Mouse (Mus musculus) C2C12 (cell line): ENCODE measurements around the gene Zfp69.

Experiments
- CEBPB ChIP-seq: IDR thresholded peaks from one replicate; pipeline ENCODE4 v1.6.1; 2011; ENCODE audit warnings: low read depth, mild to moderate bottlenecking, control low read depth, moderate library complexity
- CTCF ChIP-seq: IDR thresholded peaks from one replicate; pipeline ENCODE4 v1.5.1; 2011; ENCODE audit not compliant: control insufficient read depth, insufficient read depth, insufficient read length
- MAX ChIP-seq: IDR thresholded peaks from one replicate; pipeline ENCODE4 v1.6.1; 2011; ENCODE audit warnings: mild to moderate bottlenecking, control low read depth
- MYOG ChIP-seq: IDR thresholded peaks from one replicate; pipeline ENCODE4 v1.6.1; 2011; ENCODE audit not compliant: control insufficient read depth, insufficient read length; ENCODE audit errors: extremely low read depth

DNA sequence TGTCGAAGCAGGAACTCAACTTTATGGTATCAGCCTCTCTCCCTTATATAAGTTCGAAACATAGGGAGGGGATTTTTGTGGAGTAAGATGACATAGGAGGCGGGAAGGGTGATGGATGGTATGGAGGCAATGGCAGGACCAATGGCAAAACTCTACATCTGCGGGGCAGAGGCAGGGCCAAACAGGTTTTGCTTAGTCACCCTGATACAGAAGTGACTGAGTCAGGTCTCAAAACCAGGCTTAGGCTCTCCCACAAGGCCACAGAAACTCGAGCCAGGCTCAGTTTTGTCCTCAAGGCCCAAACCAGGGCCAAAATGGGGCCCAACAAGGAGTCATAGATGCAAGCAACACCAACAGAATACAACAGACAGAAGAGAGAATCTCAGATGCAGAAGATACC, 45.9 kb downstream of the Zfp69 start:
- TF ChIP-seq CTCF = no peak
- TF ChIP-seq MAX = no peak
- TF ChIP-seq CEBPB = no peak
- TF ChIP-seq MYOG = no peak
